Mouse (Mus musculus): ENCODE results near the gene Chmp5.

Chmp5 gene

DNA sequence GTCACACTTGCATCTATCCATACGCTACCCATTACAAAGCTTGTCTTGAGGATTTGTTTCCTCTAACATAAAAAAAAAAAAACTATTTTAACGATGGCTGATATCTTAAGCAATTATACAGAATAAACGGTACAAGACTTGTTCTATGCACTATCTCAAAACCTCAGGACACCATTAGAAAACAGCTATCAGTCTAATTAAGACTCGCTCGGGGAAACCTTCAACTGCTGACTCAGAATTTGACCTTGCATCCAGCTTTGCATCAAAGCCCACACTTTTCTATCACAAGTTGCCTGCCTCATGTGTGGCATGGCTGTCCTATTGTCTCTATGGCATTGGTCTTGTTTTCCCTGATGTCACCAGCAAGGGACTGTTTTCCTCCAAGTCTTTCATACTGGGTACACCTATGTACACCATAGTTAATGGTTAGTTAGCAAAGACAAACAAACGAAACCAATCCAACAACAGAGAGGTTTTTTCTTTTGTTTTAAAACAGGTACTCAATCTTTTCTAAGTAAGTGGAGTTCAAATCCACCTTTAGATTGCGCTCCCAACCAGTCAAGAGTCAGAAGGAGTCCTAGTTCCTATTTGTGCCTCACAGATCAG is 1.6 kb upstream of the Chmp5 start:
- no peak for ATAC-seq (ENCODE audit: low TSS enrichment)

DNA sequence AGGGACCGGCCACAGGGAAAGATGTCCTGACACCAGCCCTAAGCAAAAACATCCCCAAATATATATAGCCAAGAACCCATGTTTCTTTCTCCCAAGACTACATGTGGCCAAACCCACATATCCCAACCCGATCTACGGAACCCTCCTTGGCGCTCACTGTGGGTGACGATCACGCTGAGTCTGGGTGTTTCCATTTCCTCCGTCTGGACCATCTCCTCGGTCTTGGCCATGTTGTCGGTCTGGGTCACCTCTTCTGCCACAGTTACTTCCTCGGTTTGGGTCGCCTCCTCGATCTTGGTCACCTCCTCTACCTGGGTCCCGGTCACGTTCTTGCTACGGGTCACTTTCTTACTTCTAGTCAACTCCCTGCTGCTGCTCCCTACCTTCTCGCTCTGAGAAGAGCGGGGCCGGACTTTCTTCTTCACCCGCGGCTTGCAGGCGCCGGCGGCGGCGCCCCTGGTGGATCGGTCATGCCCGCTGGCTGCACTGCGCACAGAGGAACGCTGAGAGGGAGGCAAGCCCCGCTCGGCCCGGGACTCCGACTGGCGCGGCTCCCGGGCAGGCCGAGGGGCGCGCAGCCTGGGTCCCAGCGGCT is 545 bp upstream of the Chmp5 start:
- ATAC-seq (ENCODE audit: low TSS enrichment) = peak; percentile 59

- no peak for ATAC-seq (ENCODE audit: low TSS enrichment)
These were observed 5.3 kb downstream of the Chmp5 start for GRCm38 (mm10) chr4:40953521-40953920.

- no peak for ATAC-seq (ENCODE audit: low TSS enrichment)
These were observed 7.7 kb downstream of the Chmp5 start for GRCm38 (mm10) chr4:40955942-40956341.

- ATAC-seq (ENCODE audit: low TSS enrichment) = no peak
These were observed 15.3 kb downstream of the Chmp5 start for GRCm38 (mm10) chr4:40963536-40963935.

GRCm38 (mm10) chr4:40969161-40969560 is 21.0 kb downstream of the Chmp5 start:
- no peak for ATAC-seq (ENCODE audit: low TSS enrichment)

- peak; percentile 1; the same call in 1 of the 2 replicates for ATAC-seq (ENCODE audit: low TSS enrichment)
These were observed 21.8 kb downstream of the Chmp5 start for GRCm38 (mm10) chr4:40969781-40970591.

GRCm38 (mm10) chr4:40970592-40970841 is 22.3 kb downstream of the Chmp5 start:
- peak; percentile 41; the same call in 1 of the 2 replicates for ATAC-seq (ENCODE audit: low TSS enrichment)

DNA sequence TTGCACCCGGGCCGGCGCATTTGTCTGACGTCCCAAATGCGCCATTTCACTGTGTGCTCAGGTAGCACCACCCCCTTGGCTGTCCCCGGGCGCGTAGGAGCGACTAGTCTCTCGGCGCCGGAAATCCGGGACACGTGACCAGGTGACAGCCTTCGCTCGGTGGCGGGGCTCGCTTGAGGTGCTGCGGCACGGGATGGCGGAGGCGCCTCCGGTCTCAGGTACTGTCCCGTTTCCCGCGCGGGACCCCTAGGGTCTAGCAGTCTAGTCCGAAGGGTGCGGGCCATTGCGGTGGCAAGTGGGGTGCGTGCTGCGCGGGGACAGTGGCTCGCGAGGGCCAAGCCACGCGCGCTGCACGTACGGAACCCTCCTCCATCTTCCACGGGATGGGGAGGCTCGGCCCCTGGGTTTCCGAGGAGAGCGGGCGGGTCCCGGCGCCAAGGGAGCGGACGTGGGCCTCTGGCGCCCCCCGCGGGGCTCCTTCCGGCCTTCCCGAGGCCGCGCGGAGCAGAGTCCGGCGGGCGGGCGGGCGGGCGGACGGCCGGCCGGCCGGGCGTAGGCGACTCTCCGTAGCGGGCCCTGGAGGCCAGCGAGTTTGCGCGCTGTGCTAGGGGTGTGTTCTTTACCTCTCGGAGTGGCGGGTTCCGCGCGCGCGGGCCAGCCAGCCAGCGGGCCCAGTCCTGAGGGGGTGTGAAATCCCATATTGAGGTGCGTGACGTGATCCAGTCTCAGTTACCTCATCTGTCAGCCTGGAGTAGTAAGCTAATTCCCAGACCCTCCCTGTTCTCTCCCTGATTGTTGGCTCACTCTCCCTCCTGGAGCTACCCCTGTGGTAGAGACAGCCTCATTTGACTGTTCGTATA is 22.9 kb downstream of the Chmp5 start, which contains the start of gene Nfx1:
Nfx1 (plus strand) TSS at position 65 of the 860 bp plus-strand sequence.
- ATAC-seq (ENCODE audit: low TSS enrichment) = peak; percentile 89

DNA sequence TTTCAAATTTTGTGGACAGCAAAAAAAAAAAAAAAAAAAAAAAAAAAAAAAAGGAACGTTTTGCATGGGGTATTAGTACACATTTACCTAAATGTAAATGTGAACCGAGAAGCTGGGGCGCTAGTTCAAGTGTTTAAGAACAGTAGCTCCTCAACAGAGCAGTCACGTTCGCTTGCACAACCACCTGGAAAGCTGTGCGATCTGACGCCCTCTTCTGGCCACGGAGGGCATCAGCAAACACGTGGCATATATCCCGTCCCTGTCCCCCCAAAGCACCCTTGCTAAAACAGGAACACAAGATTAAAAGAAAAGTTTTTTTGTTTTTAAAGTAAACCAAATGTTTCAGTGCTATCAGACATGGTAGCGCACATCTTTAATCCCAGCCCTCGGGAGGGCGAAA is 23.5 kb downstream of the Chmp5 start:
- ATAC-seq (ENCODE audit: low TSS enrichment) = no peak

DNA sequence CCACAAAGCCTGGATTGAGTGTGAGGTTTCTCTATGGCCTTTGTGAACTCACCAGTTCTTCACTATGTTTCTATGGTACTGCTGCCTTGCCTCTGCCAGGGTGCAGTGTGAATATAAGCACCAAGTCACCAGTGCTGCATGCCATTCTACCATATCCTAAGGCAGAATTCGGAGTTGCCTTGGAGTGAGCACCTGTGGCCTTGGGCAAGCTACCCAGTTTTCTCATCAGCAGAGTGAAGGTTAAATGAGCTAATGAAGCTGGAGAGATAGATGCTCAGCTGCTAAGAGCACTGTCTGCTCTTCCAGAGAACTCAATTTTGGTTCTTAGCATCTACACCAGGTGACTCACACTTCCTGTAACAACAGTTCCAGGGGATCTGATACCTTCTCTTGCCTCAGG is 25.8 kb downstream of the Chmp5 start:
- no peak for ATAC-seq (ENCODE audit: low TSS enrichment)

- no peak for ATAC-seq (ENCODE audit: low TSS enrichment)
These were observed 27.5 kb downstream of the Chmp5 start for GRCm38 (mm10) chr4:40975678-40976077.

GRCm38 (mm10) chr4:40976651-40977050 is 28.4 kb downstream of the Chmp5 start:
- no peak for ATAC-seq (ENCODE audit: low TSS enrichment)

GRCm38 (mm10) chr4:40979430-40979829 is 31.2 kb downstream of the Chmp5 start:
- ATAC-seq (ENCODE audit: low TSS enrichment) = no peak

- no peak for ATAC-seq (ENCODE audit: low TSS enrichment)
These were observed 34.3 kb downstream of the Chmp5 start for GRCm38 (mm10) chr4:40982486-40982885.

DNA sequence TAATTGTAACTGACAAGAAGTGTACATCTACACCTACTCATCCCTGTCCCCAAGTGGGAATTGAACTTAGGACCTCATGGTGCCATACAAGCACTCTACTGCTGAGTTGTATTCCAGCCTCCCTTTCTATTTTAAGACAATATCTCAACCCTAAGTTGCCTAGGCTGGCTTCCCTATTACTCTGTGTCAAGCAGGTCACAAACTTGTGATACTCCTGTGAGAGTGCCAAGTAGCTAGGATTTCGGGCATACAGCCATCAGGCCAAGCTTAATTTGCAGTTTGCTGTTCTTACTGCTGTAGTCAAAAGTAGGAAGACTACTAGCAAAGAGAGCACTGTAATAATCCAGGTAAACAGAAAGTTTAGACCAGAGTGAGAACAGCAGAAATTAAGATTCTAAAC is 35.5 kb downstream of the Chmp5 start:
- ATAC-seq (ENCODE audit: low TSS enrichment) = no peak

DNA sequence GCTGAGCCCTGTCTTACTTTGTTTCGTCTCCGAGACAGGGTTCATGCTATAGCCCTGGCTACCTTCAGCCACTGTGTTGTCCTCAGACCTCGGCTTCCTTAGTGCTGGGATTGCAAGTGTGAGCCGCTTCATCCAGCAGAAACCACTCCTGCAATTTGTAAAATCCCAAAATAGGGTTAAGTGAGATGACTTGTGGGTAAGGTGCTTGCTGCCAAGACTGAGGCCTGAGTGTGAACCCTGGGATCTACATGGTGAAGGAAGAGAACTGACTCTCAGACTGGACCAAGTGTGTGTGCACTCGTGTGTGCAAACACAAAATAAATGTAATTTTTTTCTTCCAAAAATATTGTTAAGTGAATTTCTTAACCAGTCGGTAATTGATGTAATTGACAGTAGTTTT is 41.4 kb downstream of the Chmp5 start:
- ATAC-seq (ENCODE audit: low TSS enrichment) = no peak

DNA sequence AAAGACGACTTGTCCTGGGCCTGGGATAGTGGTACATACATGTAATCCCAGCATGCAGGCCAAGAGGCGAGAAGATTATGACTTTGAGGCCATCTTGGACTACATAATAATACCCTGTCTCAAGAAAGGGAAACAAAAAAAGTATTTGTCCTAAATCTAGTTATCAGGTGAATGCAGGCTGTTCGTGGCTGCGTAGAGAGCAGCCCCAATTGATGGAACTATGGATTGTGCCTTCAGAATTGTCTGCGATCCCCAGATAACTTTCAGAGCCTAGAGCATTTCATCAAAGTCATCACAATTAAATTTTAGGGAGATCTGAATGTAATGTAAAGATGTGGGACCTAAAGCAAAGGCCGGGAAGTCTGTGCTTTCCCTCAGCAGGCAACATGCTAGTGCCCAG is 48.1 kb downstream of the Chmp5 start:
- ATAC-seq (ENCODE audit: low TSS enrichment) = no peak

DNA sequence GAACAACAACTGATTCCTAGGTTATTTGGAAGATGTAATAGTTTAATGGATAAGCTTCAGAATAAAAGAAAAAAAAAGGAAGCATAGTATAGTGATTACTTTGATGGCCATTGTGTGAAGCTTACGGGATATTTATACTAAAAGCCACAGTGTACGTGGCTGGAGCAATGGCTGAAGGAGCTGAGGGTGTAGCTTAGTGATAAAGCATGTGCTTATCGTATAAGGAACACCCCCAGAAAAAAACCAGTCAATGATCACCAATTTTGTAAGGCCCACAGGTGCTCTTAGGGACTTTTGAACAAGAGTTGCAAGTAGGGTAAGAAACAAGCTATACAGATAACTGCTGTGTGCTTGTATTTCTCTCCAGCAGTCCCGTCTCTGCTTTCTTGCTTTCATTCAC is 49.7 kb downstream of the Chmp5 start:
- no peak for ATAC-seq (ENCODE audit: low TSS enrichment)

DNA sequence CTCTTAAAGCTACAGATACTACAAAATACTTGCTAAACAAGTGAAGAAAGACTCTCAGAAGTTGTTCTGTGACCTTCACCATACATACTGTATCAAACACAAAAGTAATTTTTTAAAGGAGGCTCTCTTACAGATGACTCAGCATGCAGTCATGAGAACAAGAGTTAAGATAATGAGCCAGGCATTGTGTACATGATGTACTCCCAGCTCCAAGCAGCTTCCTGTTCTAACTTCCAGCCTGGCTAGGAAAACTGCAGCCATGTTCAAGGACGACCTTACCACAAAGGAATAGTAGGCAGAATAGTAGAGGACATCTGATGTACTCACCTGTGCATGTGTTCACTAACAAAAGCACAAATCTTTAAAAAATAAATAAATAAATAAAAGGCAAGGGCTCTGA is 52.1 kb downstream of the Chmp5 start:
- no peak for ATAC-seq (ENCODE audit: low TSS enrichment)

GRCm38 (mm10) chr4:41000842-41001639 is 52.8 kb downstream of the Chmp5 start:
- ATAC-seq (ENCODE audit: low TSS enrichment) = 0 out of 2 replicates have a peak, but pooled peaks have one; percentile 57
